Mouse (Mus musculus) T-helper 2 cell (primary cell): ENCODE measurements at regions not wholly inside any gene's neighbourhood (a gene's known extent, or its start where the extent isn't known, plus 50 kb on each side); places are given as distances from the start of the nearest gene placed in this dataset.

Experiments
- in situ Hi-C: fragments of 300-600 bp; cut with MboI, MseI; formaldehyde crosslinking; loops from one replicate; pipeline ENCODE4 v1.15.1; 2025; ENCODE audit warnings: high pct_unique_total_duplicates

- in situ Hi-C loops, result no loop called here
Observed at GRCm38 (mm10) chr2:178927038-178927660, 496.8 kb downstream of the Cdh26 start.

GRCm38 (mm10) chr2:178929033-178929432 lies 498.7 kb downstream of the Cdh26 start:
- in situ Hi-C loops, result no loop called here

GRCm38 (mm10) chr2:178930125-178930524 lies 499.8 kb downstream of the Cdh26 start:
- in situ Hi-C loops, result no loop called here

- in situ Hi-C loops, result no loop called here
Observed at GRCm38 (mm10) chr2:178948471-178948870, 493.8 kb upstream of the Cdh4 start.

- in situ Hi-C loops, result no loop called here
Observed at GRCm38 (mm10) chr2:178949103-178949502, 493.1 kb upstream of the Cdh4 start.

GRCm38 (mm10) chr2:178950304-178950703 lies 491.9 kb upstream of the Cdh4 start:
- in situ Hi-C loops, result no loop called here

GRCm38 (mm10) chr2:178954420-178955067 lies 487.7 kb upstream of the Cdh4 start:
- in situ Hi-C loops, result no loop called here

GRCm38 (mm10) chr2:178958829-178959228 lies 483.4 kb upstream of the Cdh4 start:
- in situ Hi-C loops, result no loop called here

GRCm38 (mm10) chr2:178959603-178960002 lies 482.6 kb upstream of the Cdh4 start:
- in situ Hi-C loops, result no loop called here

- in situ Hi-C loops, result no loop called here
Observed at GRCm38 (mm10) chr2:178967584-178968365, 474.5 kb upstream of the Cdh4 start.

GRCm38 (mm10) chr2:178969732-178970131 lies 472.5 kb upstream of the Cdh4 start:
- in situ Hi-C loops, result no loop called here

GRCm38 (mm10) chr2:178975366-178975765 lies 466.9 kb upstream of the Cdh4 start:
- in situ Hi-C loops, result no loop called here

- in situ Hi-C loops, result no loop called here
Observed at GRCm38 (mm10) chr2:178976046-178976445, 466.2 kb upstream of the Cdh4 start.

GRCm38 (mm10) chr2:178976495-178976894 lies 465.7 kb upstream of the Cdh4 start:
- in situ Hi-C loops, result no loop called here

GRCm38 (mm10) chr2:178979451-178979850 lies 462.8 kb upstream of the Cdh4 start:
- in situ Hi-C loops, result no loop called here

GRCm38 (mm10) chr2:178981736-178982502 lies 460.3 kb upstream of the Cdh4 start:
- in situ Hi-C loops, result no loop called here

- in situ Hi-C loops, result no loop called here
Observed at GRCm38 (mm10) chr2:178983801-178984200, 458.4 kb upstream of the Cdh4 start.

GRCm38 (mm10) chr2:178987935-178988334 lies 454.3 kb upstream of the Cdh4 start:
- in situ Hi-C loops, result no loop called here

GRCm38 (mm10) chr2:178989291-178989690 lies 452.9 kb upstream of the Cdh4 start:
- in situ Hi-C loops, result no loop called here

- in situ Hi-C loops, result no loop called here
Observed at GRCm38 (mm10) chr2:178989784-178990183, 452.4 kb upstream of the Cdh4 start.

- in situ Hi-C loops, result no loop called here
Observed at GRCm38 (mm10) chr2:178990959-178991358, 451.3 kb upstream of the Cdh4 start.
